Mouse (Mus musculus) neural tube, embryonic 14.5 days (tissue): ENCODE data around the gene Uvrag. TPM values are rescaled to one million over a fixed set of nuclear protein-coding genes. Genes with fewer than 3 reads are reported as not detected.
A peak's percentile ranks its signal among the peaks of the same experiment; 100 is the strongest.

Experiments
- ATAC-seq: fragments of 200-750 bp; cut with Nextera tagmentation; 2 replicates; pipeline ENCODE4 v1.8.0; 2017; ENCODE audit warnings: low read depth, mild to moderate bottlenecking, moderate TSS enrichment, moderate library complexity
- H3K27ac ChIP-seq: fragments of 300-500 bp; sonication (generic); 2 replicates; pipeline ENCODE4 v1.5.1; 2014; ENCODE audit warnings: low read depth, mild to moderate bottlenecking, control low read depth, low read length, moderate library complexity, mixed read lengths
- H3K27me3 ChIP-seq: fragments of 300-500 bp; sonication (generic); 2 replicates; pipeline ENCODE4 v1.6.1; 2014; ENCODE audit warnings: low read length; ENCODE audit not compliant: control insufficient read depth, insufficient read depth
- H3K36me3 ChIP-seq: fragments of 300-500 bp; sonication (generic); 2 replicates; pipeline ENCODE4 v1.6.1; 2014; ENCODE audit warnings: low read length, mixed read lengths; ENCODE audit not compliant: control insufficient read depth, insufficient read depth
- H3K4me1 ChIP-seq: fragments of 300-500 bp; sonication (generic); 2 replicates; pipeline ENCODE4 v1.6.1; 2014; ENCODE audit warnings: low read length; ENCODE audit not compliant: control insufficient read depth, insufficient read depth
- H3K4me2 ChIP-seq: fragments of 300-500 bp; sonication (generic); 2 replicates; pipeline ENCODE4 v1.6.1; 2014; ENCODE audit warnings: mild to moderate bottlenecking, low read depth, low read length, control low read depth
- H3K4me3 ChIP-seq: fragments of 300-500 bp; sonication (generic); 2 replicates; pipeline ENCODE4 v1.5.1; 2014; ENCODE audit warnings: low read depth, low read length, control low read depth, mixed read lengths
- H3K9ac ChIP-seq: fragments of 300-500 bp; sonication (generic); replicated peaks from 2 replicates; pipeline ENCODE4 v1.6.1; 2014; ENCODE audit warnings: low read depth, mild to moderate bottlenecking, control low read depth, low read length, mixed read lengths
- H3K9me3 ChIP-seq: fragments of 300-500 bp; sonication (generic); 2 replicates; pipeline ENCODE4 v1.6.1; 2016; ENCODE audit warnings: low read length; ENCODE audit not compliant: control insufficient read depth
- WGBS: fragments of 180-500 bp; shearing (Covaris S2); extraction: QIAGEN DNeasy Blood & Tissue Kit; methylation state at CpG from one replicate; pipeline ENCODE4 v1.1.7; 2014; 5-methylcytosine and 5-hydroxymethylcytosine counted together
- polyA plus RNA-seq: library from polyadenylated mRNA; unstranded; fragments of >200 nt; fragmentation: Nextera tagmentation; extraction: Ambion mirVana; gene quantifications from 2 replicates; pipeline ENCODE4 v1.2.1, GENCODE M21; 2014

The Uvrag gene
- polyA plus RNA-seq, 1 experiment from 2014 or later, result 23.8 TPM

GRCm38 (mm10) chr7:99120865-99121521, 19.9 kb downstream of the Uvrag start:
- 97% methylated on average over 5 of the region's 5 CpGs for WGBS
- no peaks in the 10 kb centered on the region for H3K4me1 ChIP-seq
- H3K36me3 ChIP-seq, result no peaks in the 10 kb centered on the region
- no peak for ATAC-seq
- H3K27ac ChIP-seq, result no peak overlapping the region
- no peak overlapping the region for H3K4me2 ChIP-seq
- no peaks in the 10 kb centered on the region for H3K9me3 ChIP-seq
- no peak overlapping the region for H3K9ac ChIP-seq
- H3K4me3 ChIP-seq, result no peak overlapping the region
- no peaks in the 10 kb centered on the region for H3K27me3 ChIP-seq

- Histone ChIP-seq H3K27ac (no peak overlapping the region), H3K36me3 (no peaks in the 10 kb centered on the region), H3K9ac (no peak overlapping the region), H3K27me3 (no peaks in the 10 kb centered on the region), H3K9me3 (no peaks in the 10 kb centered on the region), H3K4me3 (no peak overlapping the region), H3K4me1 (no peaks in the 10 kb centered on the region), H3K4me2 (no peak overlapping the region)
- 87% methylated on average over 4 of the region's 4 CpGs for WGBS
- no peak for ATAC-seq
Measured at GRCm38 (mm10) chr7:99120082-99120481, 20.9 kb downstream of the Uvrag start.

GRCm38 (mm10) chr7:99116781-99117180, 24.2 kb downstream of the Uvrag start:
- Histone ChIP-seq H3K27me3 (no peaks in the 10 kb centered on the region), H3K4me2 (no peak overlapping the region), H3K36me3 (no peaks in the 10 kb centered on the region), H3K4me3 (no peak overlapping the region), H3K27ac (no peak overlapping the region), H3K4me1 (no peaks in the 10 kb centered on the region), H3K9ac (no peak overlapping the region), H3K9me3 (no peaks in the 10 kb centered on the region)
- ATAC-seq, result no peak
- WGBS, result 79% methylated on average over 3 of the region's 3 CpGs

- 86% methylated on average over 16 of the region's 16 CpGs for WGBS
- Histone ChIP-seq H3K27me3 (no peaks in the 10 kb centered on the region), H3K4me3 (no peak overlapping the region), H3K9ac (no peak overlapping the region), H3K4me1 (no peaks in the 10 kb centered on the region), H3K27ac (no peak overlapping the region), H3K36me3 (no peaks in the 10 kb centered on the region), H3K4me2 (no peak overlapping the region), H3K9me3 (no peaks in the 10 kb centered on the region)
- no peak for ATAC-seq
Measured at GRCm38 (mm10) chr7:99114006-99114726, 26.8 kb downstream of the Uvrag start.

GRCm38 (mm10) chr7:99107566-99107965, 33.4 kb downstream of the Uvrag start:
- no peak overlapping the region for H3K4me2 ChIP-seq
- 60% methylated on average over 3 of the region's 3 CpGs for WGBS

GRCm38 (mm10) chr7:99106714-99107270, 34.1 kb downstream of the Uvrag start:
- Histone ChIP-seq H3K9me3 (no peaks in the 10 kb centered on the region), H3K27me3 (no peaks in the 10 kb centered on the region), H3K9ac (no peak overlapping the region), H3K27ac (no peak overlapping the region), H3K4me3 (no peak overlapping the region), H3K4me1 (peaks cover 7% of the 10 kb centered on the region; the same call in 1 of the 2 replicates), H3K4me2 (no peak overlapping the region), H3K36me3 (no peaks in the 10 kb centered on the region)
- peak; percentile 33; the same call in 1 of the 2 replicates for ATAC-seq
- WGBS, result 49% methylated on average over 4 of the region's 4 CpGs

More at GRCm38 (mm10) chr7:99107566-99107965, 33.4 kb downstream of the Uvrag start:
- no peak for ATAC-seq
- peaks cover 7% of the 10 kb centered on the region; the same call in 1 of the 2 replicates for H3K4me1 ChIP-seq
- H3K4me3 ChIP-seq, result no peak overlapping the region
- no peaks in the 10 kb centered on the region for H3K27me3 ChIP-seq
- H3K9ac ChIP-seq, result no peak overlapping the region
- H3K9me3 ChIP-seq, result no peaks in the 10 kb centered on the region
- H3K36me3 ChIP-seq, result no peaks in the 10 kb centered on the region
- H3K27ac ChIP-seq, result no peak overlapping the region

GRCm38 (mm10) chr7:99101767-99102593, 39.0 kb downstream of the Uvrag start:
- Histone ChIP-seq H3K27ac (no peak overlapping the region), H3K4me2 (no peak overlapping the region), H3K9ac (no peak overlapping the region), H3K36me3 (peaks cover 6% of the 10 kb centered on the region; the same call in 1 of the 2 replicates), H3K4me3 (no peak overlapping the region), H3K4me1 (peaks cover 6% of the 10 kb centered on the region; the same call in 1 of the 2 replicates), H3K27me3 (no peaks in the 10 kb centered on the region), H3K9me3 (no peaks in the 10 kb centered on the region)
- peak; percentile 54; the same call in 1 of the 2 replicates for ATAC-seq
- WGBS, result 15% methylated on average over 11 of the region's 11 CpGs

- H3K4me2 ChIP-seq, result no peak overlapping the region
- no peaks in the 10 kb centered on the region for H3K9me3 ChIP-seq
- no peak overlapping the region for H3K4me3 ChIP-seq
- H3K27me3 ChIP-seq, result no peaks in the 10 kb centered on the region
- H3K9ac ChIP-seq, result no peak overlapping the region
- no peak for ATAC-seq
- H3K4me1 ChIP-seq, result no peaks in the 10 kb centered on the region; the same call in 1 of the 2 replicates
- WGBS, result 47% methylated on average over 2 of the region's 2 CpGs
- H3K27ac ChIP-seq, result no peak overlapping the region
- peaks cover 6% of the 10 kb centered on the region; the same call in 1 of the 2 replicates for H3K36me3 ChIP-seq
Measured at GRCm38 (mm10) chr7:99101076-99101475, 39.9 kb downstream of the Uvrag start.
